Mouse (Mus musculus) MEL (cell line): ENCODE results near the gene Aff3.

Source experiments
- BHLHE40 ChIP-seq: IDR thresholded peaks from 2 replicates; pipeline ENCODE4 v1.6.1; 2012; ENCODE audit warnings: low read depth, mild to moderate bottlenecking, inconsistent platforms, low read length, improper control_type of control experiment, borderline replicate concordance
- CTCF ChIP-seq, 3 experiments: IDR thresholded peaks in 2 of 3; conservative IDR thresholded peaks in 1 of 3; 2 replicates each; pipeline ENCODE4 v1.5.1; 2011 to 2012; ENCODE audit warnings: low read length in 3 of 3, low read depth in 2 of 3, mild to moderate bottlenecking in 2 of 3, improper control_type of control experiment in 1 of 3, inconsistent platforms in 1 of 3, mixed read lengths in 1 of 3, moderate library complexity in 1 of 3; ENCODE audit not compliant: control insufficient read depth in 1 of 3, insufficient read depth in 1 of 3, poor library complexity in 1 of 3, severe bottlenecking in 1 of 3
- ELF1 ChIP-seq: IDR thresholded peaks from 2 replicates; pipeline ENCODE4 v1.6.1; 2014; ENCODE audit warnings: low read depth, mild to moderate bottlenecking, inconsistent platforms, low read length, improper control_type of control experiment, moderate library complexity
- EP300 ChIP-seq, 2 experiments: IDR thresholded peaks; 2 replicates each; pipeline ENCODE4 v1.6.1; 2011; ENCODE audit warnings: improper control_type of control experiment in 2 of 2, low read length in 2 of 2, low read depth in 1 of 2, mild to moderate bottlenecking in 1 of 2
- GATA1 ChIP-seq: IDR thresholded peaks from 2 replicates; pipeline ENCODE4 v1.6.1; 2011; ENCODE audit warnings: low read depth, low read length, improper control_type of control experiment
- HCFC1 ChIP-seq: IDR thresholded peaks from 2 replicates; pipeline ENCODE4 v1.6.1; 2012; ENCODE audit warnings: low read depth, mild to moderate bottlenecking, inconsistent platforms, low read length, improper control_type of control experiment, moderate library complexity
- MEF2A ChIP-seq: IDR thresholded peaks from 2 replicates; pipeline ENCODE4 v1.6.1; 2014; ENCODE audit warnings: low read depth, mild to moderate bottlenecking, inconsistent platforms, low read length, improper control_type of control experiment; ENCODE audit not compliant: poor library complexity, insufficient replicate concordance, severe bottlenecking; ENCODE audit errors: extremely low read depth
- POLR2A ChIP-seq, 2 experiments: IDR thresholded peaks; 2 replicates each; pipeline ENCODE4 v1.6.1; 2011 to 2012; ENCODE audit warnings: low read length in 2 of 2, mild to moderate bottlenecking in 2 of 2, control low read depth in 1 of 2, improper control_type of control experiment in 1 of 2, low read depth in 1 of 2, moderate library complexity in 1 of 2; ENCODE audit not compliant: control insufficient read depth in 1 of 2, insufficient read depth in 1 of 2, poor library complexity in 1 of 2
- POLR2AphosphoS2 ChIP-seq: IDR thresholded peaks from 2 replicates; pipeline ENCODE4 v1.6.1; 2011; ENCODE audit warnings: low read length, improper control_type of control experiment
- SMC3 ChIP-seq: IDR thresholded peaks from 2 replicates; pipeline ENCODE4 v1.6.1; 2011; ENCODE audit warnings: low read depth, low read length, improper control_type of control experiment
- USF1 ChIP-seq: IDR thresholded peaks from 2 replicates; pipeline ENCODE4 v1.6.1; 2014; ENCODE audit warnings: low read depth, mild to moderate bottlenecking, inconsistent platforms, low read length, improper control_type of control experiment, moderate library complexity
- ZNF384 ChIP-seq: IDR thresholded peaks from 2 replicates; pipeline ENCODE4 v1.6.1; 2012; ENCODE audit warnings: low read depth, mild to moderate bottlenecking, inconsistent platforms, low read length, improper control_type of control experiment

DNA sequence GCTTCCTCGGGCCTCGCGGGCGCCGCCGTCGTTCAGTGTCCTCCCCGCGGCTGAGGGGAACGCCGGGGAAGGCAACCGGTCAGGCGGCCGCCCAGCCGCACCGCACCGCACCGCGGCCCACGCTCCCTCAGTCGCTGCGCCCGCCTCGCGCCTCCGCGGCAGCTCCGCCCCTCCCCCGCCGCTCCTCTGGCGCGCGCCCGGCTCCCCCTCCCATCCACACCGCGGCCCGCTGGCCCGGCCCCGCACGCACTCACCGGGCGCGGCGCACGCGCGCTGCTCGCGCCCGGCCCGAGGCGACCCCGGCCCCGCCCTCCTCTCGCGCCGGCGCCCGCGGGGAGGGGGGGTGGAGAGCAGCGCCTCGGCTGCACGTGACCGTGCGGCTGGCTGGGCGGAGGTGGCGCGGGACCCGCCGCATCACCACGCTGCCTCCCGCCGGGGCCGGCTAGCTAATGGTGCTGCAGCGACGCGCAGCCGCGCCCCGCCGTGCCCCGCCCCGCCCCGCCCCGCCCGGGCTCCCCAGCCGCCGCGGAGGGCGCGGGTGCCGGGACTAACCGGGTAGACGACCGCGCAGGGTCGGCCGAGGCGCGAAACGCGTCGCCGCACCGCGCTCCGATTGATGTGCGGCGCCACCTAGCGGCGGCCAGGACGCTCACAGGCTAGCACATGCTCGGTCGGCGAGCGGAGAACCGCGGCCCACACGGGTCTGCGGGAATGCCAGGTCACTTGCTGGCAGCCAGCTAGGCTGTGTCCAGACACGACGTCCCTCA, 535.1 kb downstream of the Aff3 start, which contains the start of gene Rev1:
- TF ChIP-seq USF1 (peak; percentile 92), EP300 (IDR thresholded peaks at IDR 0.05; ENCODE audit: low read depth in 1 of 2, low read length in 2 of 2) (peak in 1 of 2 experiments; percentile 8; a peak in 2 of 4 replicates), BHLHE40 (peak; percentile 97), CTCF (IDR thresholded peaks at IDR 0.05 in 2 of 3, conservative IDR thresholded peaks at IDR 0.05 in 1 of 3; ENCODE audit: control insufficient read depth in 1 of 3, insufficient read depth in 1 of 3, low read depth in 2 of 3, low read length in 3 of 3, poor library complexity in 1 of 3, severe bottlenecking in 1 of 3) (peak; percentile 67 to 94 (median 78)), MEF2A (no peak), ELF1 (0 out of 2 replicates have a peak, but pooled peaks have one; percentile 8), HCFC1 (peak; percentile 62), ZNF384 (no peak), POLR2A (IDR thresholded peaks at IDR 0.05; ENCODE audit: control insufficient read depth in 1 of 2, insufficient read depth in 1 of 2, low read depth in 1 of 2, low read length in 2 of 2, poor library complexity in 1 of 2) (peak; percentile 55 to 65; a peak in 1 of 4 replicates), POLR2AphosphoS2 (no peak; the same call in 1 of the 2 replicates), GATA1 (no peak), SMC3 (peak; percentile 51)
